Mouse (Mus musculus): ENCODE data around the gene Sel1l3.

The Sel1l3 gene

DNA sequence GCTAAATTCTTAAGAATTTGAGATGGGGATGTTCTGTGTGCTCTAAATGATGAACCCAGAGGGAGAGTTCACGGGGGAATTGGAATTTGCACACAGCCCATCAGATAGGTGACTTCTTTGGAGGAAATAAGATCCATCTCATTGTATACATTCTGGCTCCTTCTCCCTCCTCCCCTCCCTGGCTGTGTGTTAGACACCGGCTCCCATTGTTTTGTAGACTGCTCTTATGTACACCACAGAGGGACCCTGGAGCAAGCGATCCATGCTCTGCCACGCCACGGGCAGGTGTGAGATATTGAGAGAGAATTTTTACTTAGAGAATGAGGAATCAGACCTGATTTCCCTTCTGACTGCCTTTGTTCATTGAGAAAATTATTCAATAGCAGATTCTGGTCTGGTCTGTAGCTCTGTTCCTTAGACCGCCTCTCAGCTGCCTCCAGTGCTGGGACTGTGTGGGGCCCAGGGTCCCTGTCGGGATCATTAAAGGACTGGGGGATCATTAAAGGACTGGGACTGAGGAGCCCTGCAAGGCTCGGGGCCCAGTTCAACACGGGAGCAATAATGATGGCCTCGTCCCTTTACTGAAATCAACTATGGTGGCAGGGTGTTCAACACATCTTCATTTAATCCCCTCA lies 67.6 kb downstream of the Sel1l3 start:
- in situ Hi-C loops (cut with MboI, MseI): no loop called here

DNA sequence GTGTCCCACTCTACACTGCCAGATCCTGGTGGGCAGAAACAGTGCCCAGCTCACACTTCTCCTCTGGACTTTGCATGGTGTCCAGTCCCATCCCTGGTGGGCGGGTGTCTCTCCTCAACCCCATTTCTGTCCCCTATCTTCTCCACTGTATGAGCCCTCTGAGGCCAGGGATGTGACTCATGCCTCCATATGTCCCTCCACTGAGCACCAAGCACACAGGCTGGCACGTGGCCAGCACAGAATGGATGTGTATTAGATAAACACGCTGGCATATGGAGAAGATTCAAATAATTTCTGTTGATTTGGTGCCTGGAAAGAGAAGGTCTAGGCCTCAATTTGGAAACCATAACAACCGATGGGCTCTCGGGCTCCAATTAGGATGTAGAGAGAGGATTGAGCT lies 71.1 kb downstream of the Sel1l3 start:
- in situ Hi-C loops (cut with MboI, MseI): no loop called here

DNA sequence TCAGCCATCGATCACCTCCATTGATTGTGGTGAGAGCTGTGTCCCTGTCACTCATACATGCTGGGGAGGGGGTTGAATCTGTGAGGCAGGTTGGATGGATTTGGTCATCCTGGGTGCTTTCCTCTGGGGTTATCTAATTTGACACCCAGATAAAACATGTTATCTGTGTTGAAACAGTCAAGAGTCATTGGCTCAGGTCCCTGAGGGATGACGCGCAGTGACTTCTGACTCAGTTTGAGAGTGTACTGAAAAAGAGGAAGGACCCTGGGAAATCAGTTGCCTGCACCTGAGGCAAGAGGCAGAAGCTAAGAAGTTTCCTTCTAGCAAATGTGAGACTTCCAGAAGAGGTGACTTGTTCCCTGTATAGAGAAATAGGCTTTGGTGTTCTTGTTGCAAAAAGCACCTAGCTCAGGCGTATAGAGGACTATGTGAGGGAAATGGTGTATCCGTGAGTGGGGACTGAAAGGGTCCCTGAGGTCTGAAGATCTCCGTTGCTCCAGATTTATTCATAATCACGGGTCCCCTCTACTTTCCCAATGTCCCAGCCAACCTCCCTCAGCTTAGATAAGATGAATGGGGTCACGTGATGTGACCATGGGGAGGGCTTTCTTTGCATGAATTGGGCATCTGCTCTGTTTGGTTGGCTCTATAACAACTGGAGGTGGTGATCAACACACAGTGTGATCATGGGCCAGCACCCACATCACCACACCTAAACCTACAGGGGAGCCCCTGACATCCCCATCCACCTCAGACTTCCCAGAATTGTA lies 73.4 kb downstream of the Sel1l3 start:
- in situ Hi-C loops (cut with MboI, MseI): no loop called here

DNA sequence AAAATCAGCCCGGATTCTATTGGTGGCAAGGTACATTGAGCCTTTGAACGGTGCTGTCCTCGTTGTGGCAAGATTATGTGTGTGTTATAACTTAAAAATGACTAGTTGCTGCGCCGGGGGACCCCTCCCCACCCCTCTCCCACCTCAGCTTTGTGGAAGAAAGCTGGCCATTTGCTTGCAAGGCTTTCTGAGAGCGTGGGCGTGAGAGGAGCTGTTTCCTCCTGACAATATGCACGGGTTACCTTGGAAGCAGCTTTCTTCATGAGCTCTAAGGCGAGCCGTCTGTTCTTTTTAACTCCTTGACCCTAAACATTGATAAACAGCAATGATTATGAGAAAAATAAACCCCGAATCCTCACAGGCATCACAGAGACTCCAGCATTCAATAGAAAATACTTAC lies 74.2 kb downstream of the Sel1l3 start:
- in situ Hi-C loops (cut with MboI, MseI): no loop called here

DNA sequence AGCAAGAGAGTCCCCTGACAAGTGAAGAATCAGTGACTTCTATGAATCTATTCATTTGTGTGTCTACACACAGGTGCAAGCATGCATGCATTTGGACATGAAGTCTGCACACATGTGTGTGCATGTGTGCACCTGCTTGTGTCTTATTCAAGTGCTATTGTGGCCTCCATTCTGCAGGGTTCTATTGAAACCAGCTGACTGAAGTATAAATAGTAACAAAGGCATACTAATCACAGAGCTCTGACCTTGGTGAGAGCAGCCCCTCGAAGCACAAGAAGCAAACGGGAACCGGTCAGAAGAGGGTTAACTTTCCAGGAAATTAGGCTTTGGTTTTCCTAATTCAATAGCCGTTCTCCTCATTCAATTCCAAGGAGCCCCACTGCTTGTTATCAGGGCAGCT lies 74.6 kb downstream of the Sel1l3 start:
- in situ Hi-C loops (cut with MboI, MseI): no loop called here

DNA sequence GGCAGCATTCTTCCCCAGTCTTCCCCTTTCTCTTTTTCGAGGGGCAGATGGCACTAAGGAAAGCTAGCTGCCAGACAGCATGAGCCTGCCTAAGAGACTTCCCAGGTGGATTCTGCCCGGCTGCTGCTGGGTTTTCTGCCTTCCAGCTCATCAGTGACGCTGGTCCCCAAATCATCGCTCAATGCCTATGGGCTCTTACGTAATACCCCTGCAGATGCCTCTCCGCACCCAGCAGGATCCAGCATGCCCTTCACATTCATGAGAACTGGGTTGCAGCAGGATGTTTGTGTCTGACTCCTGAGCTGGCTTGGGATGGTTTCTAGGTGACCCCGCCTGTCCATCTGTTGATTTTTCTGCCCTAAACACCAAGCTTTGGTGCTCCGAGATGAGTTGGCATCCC lies 75.7 kb downstream of the Sel1l3 start:
- in situ Hi-C loops (cut with MboI, MseI): no loop called here

DNA sequence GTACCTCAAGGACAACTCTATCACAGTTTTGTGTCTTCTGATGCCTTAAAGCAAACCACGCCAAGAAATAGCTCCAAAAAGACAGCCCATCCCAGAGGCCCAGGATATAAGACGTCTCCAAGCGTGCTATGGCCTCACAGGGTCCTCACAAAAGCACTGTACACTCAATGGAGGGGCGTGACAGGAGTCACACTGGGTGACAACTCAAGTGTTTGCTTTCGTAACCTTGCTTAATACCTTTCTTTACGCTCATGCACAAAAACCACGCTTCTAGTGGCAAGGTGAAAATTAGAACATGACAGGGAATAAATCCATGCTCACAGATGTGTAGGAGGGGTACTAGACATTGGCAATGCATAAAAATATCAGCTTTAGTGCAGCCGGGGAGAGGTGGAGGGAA lies 77.7 kb downstream of the Sel1l3 start:
- in situ Hi-C loops (cut with MboI, MseI): no loop called here

DNA sequence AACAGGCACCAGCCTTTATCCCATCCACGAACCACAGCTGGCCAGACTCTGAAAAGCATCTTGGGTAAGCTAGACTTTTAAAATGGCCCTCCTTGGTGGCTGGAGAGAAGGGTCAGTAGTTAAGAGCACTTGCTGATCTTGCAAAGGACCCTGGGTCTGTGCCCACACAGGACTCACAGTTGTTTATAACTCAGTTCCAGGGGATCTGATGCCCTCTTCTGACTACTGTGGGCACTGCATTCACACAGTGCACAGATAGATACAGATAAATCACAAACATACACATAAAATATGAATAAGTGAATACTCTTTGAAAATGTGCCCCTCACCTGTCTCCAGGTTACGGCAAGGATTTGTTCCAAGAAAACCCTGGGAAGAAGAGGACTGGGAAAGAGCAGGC lies 79.7 kb downstream of the Sel1l3 start:
- in situ Hi-C loops (cut with MboI, MseI): no loop called here

DNA sequence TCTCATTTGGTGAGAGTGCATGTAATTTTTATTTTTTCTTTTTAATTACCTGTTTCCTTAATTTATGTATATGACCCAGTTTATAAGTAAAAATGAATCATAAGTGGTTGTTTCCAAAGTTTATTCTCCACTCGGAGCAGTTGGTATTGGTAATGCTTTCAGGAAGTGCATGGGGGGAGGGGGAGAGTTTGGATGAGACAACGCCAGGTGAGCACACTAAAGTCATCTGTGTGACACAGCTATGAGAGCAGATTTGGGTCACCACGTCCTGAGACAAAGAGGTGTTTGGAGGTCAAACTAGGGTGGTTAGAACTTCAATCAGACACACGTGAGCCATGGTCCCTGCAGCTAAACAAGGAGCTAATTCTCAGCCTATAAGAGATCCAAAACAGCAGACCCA lies 89.0 kb downstream of the Sel1l3 start:
- in situ Hi-C loops (cut with MboI, MseI): loop anchor here (5.0 to 25.0 kb wide), 2 partner anchors 237 to 242 kb away; no protein-coding TSS in a partner anchor

DNA sequence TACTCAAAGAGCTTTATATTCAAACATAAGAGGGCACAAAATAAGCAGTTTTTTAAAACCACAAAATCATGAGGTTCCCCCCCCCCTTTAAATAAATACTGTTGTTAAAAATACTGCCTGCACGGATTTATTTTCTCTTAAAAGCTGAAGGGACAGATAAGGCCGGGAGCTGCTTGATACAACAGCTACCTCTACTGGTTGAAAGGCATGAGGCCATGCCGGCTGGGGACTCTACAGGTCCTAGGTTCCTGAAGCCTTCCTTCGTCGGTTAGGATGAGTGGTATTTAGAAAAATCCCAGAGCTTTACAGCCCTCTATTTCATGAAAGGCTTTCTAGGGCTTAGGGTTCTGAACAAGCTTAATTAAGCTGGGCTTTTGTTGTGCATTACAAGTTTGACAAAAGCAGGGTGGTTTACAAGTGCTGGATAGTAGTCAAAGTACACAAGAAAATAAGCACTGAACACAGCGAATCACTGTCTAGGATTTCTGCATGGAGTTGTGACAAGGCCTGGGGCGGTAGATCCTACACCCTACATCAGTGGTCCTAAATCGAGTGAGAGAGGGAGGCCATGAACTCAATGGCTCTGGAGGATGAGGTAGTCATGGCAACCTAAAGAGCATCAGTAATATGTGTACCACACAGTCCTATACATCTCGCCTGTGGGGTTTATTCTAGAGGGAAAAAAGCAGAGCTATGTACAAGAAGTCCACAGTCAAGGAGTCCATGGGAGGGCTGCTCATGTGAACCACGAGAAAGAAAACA lies 90.0 kb downstream of the Sel1l3 start:
- in situ Hi-C loops (cut with MboI, MseI): loop anchor here in 1 of 2 experiments (25.0 kb wide), 1 partner anchor 236 kb away; no protein-coding TSS in a partner anchor

DNA sequence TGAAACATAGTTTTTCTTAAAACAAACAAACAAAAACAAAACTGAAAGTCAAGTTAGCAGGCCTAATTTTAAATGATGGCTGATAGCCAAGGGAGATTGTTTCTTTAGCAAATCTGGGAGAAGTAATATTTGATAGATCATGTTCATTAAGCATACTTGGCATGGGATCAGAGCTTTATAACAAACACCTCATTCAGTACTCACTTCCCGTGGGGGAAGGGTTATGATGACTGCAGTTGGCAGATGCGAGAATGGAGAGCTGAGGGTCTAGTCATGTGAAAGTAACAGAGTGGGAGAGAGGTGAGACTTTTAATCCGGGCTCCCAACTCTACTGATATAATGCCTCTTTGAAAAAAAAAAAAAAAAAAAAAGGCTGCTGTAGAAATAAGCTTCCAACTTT lies 94.0 kb downstream of the Sel1l3 start:
- in situ Hi-C loops (cut with MboI, MseI): loop anchor here in 1 of 2 experiments (25.0 kb wide), 1 partner anchor 232 kb away; no protein-coding TSS in a partner anchor

DNA sequence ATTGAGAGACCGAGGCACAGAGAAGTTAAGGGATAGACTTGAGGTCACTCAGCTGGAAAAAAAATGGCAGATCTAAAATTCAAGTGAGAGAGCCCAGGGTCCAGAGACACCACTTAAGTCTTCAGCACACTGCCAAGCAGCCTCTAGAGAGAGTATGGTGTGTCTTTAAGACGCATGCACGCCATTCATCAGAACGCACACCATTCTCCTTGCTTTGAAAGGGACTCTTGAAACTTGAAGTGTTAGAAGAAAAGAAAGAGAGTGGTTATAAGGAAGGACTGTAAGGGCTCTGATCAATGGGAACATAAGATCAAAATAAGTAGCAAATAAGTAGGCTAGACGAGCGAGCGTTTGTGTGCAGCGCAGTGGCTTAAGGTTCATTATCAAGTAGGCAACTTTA lies 95.5 kb downstream of the Sel1l3 start:
- in situ Hi-C loops (cut with MboI, MseI): loop anchor here in 1 of 2 experiments (25.0 kb wide), 1 partner anchor 231 kb away; no protein-coding TSS in a partner anchor

DNA sequence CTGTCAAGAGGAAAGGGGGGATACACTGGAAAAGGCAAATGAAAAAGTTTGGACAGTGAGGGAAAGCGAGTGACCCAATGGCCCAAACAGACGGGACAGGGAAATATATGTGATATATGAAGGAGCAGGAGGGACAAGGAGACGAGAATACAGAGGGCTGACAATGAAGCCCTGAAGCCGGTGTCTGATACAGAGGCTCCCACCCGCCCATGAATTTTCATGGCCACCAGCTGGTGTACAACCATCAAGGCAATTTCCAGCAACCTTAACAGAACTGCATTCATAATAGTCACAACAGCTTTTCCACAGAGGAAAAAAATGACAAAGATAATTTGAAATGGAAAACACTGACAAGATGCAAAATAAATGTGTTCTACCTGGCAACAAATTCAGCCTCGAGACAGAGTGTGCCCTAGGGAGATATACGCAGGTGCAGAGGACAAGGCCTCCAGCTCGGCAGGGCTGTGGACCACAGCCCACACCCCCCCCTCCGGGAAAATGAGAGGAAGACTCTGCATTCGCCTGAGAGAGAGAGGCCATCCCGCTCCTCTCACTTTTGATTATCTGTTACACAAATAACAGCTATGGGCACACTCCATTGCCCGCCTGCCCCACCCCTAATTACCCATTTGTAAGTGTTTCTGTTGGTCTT lies 99.0 kb downstream of the Sel1l3 start:
- in situ Hi-C loops (cut with MboI, MseI): loop anchor here in 1 of 2 experiments (25.0 kb wide), 1 partner anchor 227 kb away; no protein-coding TSS in a partner anchor

DNA sequence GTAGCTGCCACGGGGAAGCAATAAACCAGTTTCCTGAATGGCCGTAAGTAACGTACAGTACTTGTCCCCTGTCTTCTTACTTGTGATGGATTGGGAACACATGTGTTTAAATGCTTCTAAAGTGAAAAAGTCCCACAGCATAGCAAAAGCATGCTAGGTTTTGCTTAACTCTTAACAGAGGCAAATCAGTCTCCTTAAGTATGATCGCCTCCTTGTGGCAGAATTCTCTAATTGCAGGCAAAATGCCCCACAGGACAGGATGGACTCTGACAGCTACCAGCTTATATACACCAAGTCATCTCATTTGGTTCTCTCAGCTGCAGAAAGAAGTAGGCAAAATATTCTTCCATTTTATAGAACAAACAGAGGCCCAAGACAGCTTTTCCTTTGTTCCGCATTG lies 100.8 kb downstream of the Sel1l3 start:
- in situ Hi-C loops (cut with MboI, MseI): loop anchor here in 1 of 2 experiments (25.0 kb wide), 1 partner anchor 226 kb away; no protein-coding TSS in a partner anchor

DNA sequence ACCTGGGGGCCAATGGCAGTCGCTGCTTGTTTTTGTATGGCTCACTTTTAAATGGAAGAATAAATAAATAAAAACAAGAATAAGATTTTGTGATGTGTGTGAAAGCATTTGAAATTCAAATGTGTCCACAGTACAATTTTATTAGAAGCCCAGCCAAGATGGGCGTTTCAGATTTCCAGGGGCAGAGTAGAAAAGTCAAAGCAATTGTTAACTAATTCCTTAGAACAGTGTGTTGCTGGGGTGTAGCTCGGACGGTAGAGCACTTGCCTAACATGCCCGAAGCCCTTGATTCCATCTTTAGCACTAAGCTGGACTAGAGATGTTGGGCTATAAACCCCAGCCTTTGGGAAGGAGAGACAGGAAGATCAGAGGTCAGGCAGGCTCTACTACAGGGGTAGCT lies 102.7 kb downstream of the Sel1l3 start:
- in situ Hi-C loops (cut with MboI, MseI): loop anchor here in 1 of 2 experiments (25.0 kb wide), 1 partner anchor 224 kb away; no protein-coding TSS in a partner anchor

DNA sequence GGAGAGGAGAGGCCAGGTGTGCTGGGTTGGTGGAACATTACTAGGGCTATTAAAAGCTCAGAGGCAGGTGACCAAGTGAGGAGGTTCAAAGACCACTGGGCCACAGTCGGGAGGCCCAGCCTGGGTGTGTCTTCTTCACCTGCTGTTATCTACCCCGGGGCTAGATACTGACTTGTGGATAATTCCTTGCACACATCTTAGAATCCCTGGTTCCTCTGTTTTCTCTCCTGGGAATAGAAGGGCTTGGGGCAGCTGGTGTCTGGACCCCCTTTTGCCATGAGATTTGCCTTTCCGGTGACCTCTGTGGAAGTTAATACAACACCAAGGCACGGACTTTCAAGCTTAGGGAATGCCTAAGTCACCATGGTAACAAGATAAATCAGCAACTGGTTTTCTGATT lies 103.5 kb downstream of the Sel1l3 start:
- in situ Hi-C loops (cut with MboI, MseI): loop anchor here in 1 of 2 experiments (25.0 kb wide), 1 partner anchor 223 kb away; no protein-coding TSS in a partner anchor

DNA sequence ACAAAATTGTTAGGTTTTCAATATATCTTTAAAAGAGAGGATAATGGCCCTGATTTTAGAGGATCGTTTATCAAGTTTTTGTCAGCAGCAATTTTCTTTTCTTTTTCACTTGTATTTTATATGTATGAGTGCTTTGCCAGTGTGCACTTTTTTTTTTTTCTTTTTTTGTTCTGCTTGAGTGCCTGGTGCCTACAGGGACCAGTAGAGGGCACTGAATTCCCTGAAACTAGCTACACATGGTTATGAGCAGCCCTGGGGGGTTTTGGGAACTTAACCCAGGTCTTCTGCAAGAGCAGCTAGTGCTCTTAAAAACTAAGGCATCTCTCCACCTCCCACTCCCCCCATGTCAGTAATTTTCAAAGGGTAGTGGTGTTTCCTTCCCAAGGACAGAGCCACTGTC lies 105.1 kb downstream of the Sel1l3 start:
- in situ Hi-C loops (cut with MboI, MseI): loop anchor here in 1 of 2 experiments (25.0 kb wide), 1 partner anchor 221 kb away; no protein-coding TSS in a partner anchor

DNA sequence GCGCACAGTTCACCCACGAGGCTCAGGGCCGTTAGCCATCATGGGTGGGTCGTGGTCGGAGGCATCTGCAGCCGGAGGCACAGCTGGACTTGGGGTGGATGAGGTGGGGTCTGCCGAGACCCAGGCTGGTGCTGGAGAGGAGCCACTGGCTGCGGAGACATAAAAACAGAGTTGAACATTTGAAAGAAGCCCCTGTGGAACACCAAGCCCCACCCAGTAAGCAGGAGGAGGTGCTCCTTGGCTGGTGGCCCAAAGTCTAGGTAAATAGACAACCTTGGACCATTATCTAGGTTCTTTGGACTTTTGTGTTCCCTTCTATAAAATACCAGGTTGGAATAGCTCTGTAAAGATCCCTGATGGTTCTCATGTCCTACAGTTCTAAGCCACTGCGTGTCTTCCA lies 105.7 kb downstream of the Sel1l3 start:
- in situ Hi-C loops (cut with MboI, MseI): loop anchor here in 1 of 2 experiments (25.0 kb wide), 1 partner anchor 221 kb away; no protein-coding TSS in a partner anchor

DNA sequence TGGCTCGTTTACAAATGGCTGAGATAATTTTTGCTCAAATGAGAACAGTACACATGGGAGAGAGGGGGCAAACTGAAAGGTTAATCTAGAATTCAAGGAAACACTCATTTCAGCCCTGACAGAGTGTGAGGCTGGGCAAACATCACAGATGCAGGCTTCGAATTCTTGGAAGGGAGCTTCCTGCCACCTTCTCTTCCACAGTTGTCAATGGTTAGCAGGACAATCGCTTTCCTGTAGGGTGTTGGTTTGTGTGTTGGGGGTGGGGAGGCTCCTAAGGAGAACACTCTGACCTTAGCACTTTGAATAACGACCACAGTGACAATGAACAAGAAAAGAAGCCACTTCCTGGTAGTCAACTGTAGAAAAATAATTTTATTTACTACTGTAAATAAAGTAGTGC lies 107.0 kb downstream of the Sel1l3 start:
- in situ Hi-C loops (cut with MboI, MseI): loop anchor here in 1 of 2 experiments (25.0 kb wide), 1 partner anchor 219 kb away; no protein-coding TSS in a partner anchor

DNA sequence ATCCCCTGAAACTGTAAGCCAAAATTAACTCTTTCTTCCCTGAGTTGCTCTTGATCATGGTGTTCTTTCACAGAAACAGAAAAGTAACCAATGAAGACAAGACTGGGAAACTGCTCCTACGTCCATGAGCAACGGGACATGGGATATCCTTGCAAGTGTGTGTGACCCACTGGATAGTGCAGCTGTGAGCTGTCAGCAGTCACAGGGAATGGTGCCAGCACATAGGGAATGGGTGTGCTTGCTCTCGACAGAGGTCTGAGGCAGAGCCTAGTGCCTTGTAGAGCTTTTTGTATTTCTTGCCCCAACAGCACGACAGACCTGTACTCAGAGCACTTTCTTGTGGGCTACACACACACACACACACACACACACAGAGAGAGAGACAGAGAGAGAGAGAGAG lies 107.6 kb downstream of the Sel1l3 start:
- in situ Hi-C loops (cut with MboI, MseI): loop anchor here in 1 of 2 experiments (25.0 kb wide), 1 partner anchor 219 kb away; no protein-coding TSS in a partner anchor

DNA sequence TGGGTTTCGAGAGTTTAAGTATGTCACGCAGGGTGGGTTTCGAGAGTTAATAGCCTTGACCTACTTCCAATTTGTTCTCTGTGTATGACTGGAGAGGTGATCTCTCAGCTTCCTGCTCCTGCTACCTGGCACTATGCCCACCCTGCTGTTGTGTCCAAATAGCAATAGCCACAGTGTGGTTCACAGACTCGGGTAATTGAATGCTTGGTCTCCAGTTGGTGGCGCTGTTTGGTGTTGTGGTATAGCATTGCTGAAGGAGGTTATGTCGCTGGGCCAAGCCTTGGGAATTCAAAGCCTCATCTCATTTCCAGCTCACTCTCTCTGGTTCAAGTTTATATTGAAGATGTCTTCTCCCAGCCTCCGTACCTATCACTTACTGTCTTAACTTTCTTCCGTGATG lies 108.0 kb downstream of the Sel1l3 start:
- in situ Hi-C loops (cut with MboI, MseI): loop anchor here in 1 of 2 experiments (25.0 kb wide), 1 partner anchor 218 kb away; no protein-coding TSS in a partner anchor

Data from T-helper 17 cell (primary cell).